Mouse (Mus musculus): ENCODE measurements at regions not wholly inside any gene's neighbourhood (a gene's known extent, or its start where the extent isn't known, plus 50 kb on each side); places are given as distances from the start of the nearest gene placed in this dataset.
"Not testable (repeated sequence)": the region's sequence is repeated elsewhere in the genome, so short reads cannot be mapped to it uniquely, and the experiment has no call there.

DNA sequence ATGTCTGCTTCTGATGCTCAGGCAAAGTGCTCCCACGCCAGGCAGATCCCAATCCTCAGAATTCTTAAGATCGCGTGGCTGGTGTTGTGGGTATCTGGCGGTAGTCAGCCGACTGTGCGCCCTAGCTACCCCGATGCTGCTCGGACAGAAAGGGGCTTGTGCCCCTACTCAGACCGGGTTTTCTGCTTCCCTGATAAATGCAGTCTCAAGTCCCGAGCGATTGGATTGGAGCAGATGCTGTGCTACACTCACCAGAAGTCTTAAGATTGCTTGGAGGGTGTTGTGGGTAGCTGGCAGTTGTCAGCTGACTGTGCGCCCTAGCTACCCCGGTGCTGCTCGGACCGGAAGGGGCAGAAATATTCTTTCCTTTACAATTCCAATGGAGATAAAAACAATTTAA lies 99.3 kb downstream of the Gm7489 start:
- DNase-seq: not testable (repeated sequence)

- DNase-seq: no peak
Measured at GRCm38 (mm10) chr15:53989888-53990287, 105.2 kb downstream of the Gm7489 start.

DNA sequence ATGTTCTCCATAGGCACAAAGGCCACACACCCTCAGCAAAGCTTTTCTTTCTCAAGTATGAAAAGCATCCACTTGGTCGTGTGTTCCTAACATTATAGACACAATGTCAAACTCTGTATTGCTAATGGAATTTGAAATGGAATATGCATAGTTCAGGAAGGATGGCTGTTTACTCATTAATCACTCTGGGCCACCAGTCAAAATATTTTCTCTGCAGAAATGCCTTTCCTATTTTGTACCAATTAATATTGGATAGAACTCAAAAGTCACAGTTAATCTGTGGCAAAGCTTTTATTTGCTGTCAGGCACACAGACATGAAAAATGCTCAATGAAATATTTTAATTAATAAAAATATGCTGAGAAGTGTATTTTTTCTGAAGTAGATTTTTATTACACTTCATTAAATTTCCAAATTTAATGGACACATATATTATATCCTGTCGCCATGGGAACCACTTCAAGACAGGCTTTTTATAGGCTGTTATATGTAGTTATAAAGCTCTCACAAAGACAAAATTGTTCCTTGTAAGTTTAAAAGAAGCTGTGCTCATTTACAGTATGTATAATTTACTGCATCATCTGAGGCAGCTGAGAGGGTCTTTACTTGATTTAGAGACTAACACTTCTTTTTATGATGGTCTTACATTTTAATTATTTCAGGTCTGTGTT lies 110.6 kb downstream of the Gm7489 start:
- DNase-seq: no peak

- no peak for DNase-seq
Measured at GRCm38 (mm10) chr15:53998600-53999290, 114.0 kb downstream of the Gm7489 start.

GRCm38 (mm10) chr15:54033756-54034155 lies 149.1 kb downstream of the Gm7489 start:
- no peak for DNase-seq

DNA sequence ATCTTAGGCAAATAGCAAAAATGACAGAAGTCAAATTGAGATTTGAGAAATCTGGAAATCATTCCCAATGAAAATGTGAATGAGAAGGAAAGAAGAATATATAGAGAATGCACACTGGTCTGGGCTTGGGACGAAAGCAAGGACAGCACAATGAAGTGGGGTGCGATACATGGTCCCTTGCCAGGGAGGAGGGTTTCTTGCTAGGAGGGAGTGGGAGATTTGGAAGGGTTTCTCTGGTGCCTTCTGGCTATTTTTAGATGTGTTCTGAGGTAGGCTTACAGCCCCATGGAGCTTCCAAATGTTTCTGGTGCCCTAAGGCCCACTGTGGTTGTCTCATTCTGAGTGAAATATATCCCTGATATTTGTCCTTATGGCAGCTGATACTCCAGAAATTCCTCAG lies 166.0 kb downstream of the Gm7489 start:
- DNase-seq: no peak

- peak; percentile 72 for DNase-seq
Measured at GRCm38 (mm10) chr15:54070005-54070634, 185.4 kb downstream of the Gm7489 start.

GRCm38 (mm10) chr15:54071732-54072131 lies 187.0 kb downstream of the Gm7489 start:
- DNase-seq: no peak

DNA sequence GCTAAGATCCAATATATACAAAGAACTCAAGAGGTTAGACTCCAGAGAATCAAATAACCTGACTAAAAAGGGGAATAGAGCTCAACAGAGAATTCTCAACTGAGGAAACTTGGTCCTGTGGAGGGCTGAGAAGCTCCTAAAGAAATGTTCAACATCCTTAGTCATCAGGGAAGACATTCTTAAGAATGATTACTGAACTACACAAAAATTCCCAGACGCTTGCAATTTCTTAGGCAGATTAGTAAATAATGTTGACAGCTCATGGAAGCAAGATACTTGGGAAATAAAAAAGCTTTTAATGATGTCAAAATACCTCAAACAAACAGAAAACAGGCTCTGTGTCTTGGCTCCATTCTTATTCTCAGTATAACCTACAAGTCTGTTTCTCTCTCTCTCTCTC lies 206.6 kb downstream of the Gm7489 start:
- no peak for DNase-seq

DNA sequence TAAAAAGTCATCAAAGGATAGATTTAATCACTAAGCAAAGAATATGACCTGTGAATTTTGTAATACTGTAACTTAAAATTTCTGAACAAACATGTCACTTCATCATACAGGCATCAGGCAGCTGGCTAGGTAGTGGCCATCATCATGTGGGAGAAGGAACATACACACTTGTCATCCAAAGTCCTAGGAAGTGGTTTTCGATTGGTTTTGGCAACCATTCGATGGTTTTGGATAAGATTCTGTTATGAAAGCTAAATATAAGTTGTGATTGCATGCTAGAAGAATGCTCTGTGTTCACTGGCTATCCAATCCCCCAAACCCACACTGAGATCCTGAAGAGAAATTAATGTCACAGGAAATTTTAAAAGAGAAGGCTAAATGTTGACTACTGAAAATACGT lies 207.7 kb downstream of the Gm7489 start:
- DNase-seq: no peak

GRCm38 (mm10) chr15:54097498-54097897 lies 212.8 kb downstream of the Gm7489 start:
- no peak for DNase-seq

DNA sequence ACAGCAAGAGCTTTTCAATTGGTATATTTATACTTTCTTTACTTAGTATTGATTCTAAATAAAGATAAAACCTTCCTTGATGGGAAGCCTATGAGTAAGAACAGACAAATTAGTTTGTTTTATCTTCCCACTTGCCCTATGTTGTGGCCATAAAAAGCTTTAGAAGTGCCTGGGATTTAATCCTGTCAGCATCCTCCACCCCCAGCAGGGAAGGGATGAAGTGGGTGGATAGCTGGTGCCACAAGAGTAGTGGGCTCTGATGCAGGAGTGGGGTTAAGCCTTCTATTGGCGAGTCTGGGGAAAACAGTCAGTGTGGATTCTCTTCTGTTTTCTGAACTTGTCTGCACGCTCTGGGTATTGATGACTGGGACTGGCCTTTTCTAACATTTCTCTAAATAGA lies 227.7 kb downstream of the Gm7489 start:
- DNase-seq: no peak

DNA sequence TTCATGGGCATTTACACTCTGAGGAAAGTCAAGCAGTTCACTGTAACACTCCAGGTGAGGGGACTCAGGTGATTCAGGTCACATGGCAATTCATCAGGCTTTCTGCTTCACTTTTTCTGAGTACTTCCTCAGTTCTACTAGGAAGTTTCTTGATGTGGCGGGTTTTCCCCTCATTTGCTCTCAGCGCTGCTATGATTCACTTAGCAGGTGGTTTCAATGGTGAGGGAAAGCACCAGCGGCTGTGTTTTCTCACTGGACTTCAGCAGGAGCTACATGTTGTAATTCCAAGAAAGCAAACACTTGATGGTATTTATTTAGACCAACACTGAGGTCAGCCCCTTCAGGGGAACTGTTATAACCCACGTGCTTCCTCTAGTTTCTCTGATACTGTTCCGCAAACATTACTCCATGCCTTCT lies 229.4 kb downstream of the Gm7489 start:
- no peak for DNase-seq

- DNase-seq: no peak
Measured at GRCm38 (mm10) chr15:54117967-54118538, 233.3 kb downstream of the Gm7489 start.

- DNase-seq: no peak
Measured at GRCm38 (mm10) chr15:54120456-54120855, 235.8 kb downstream of the Gm7489 start.

- DNase-seq: no peak
Measured at GRCm38 (mm10) chr15:54164350-54164749, 279.6 kb downstream of the Gm7489 start.

GRCm38 (mm10) chr15:54167842-54168361 lies 283.2 kb downstream of the Gm7489 start:
- peak; percentile 54 for DNase-seq

GRCm38 (mm10) chr15:54177221-54177620 lies 292.5 kb downstream of the Gm7489 start:
- no peak for DNase-seq

- no peak for DNase-seq
Measured at GRCm38 (mm10) chr15:54177791-54178190, 293.1 kb downstream of the Gm7489 start.
